Mouse (Mus musculus) urinary bladder, postnatal 36 days (tissue): ENCODE measurements around the gene Grk2.

ENCODE experiments used
- DNase-seq, 2 experiments: peaks; one replicate each; pipeline ENCODE4 v3.0.0; 2022; ENCODE audit warnings: low spot score in 2 of 2, mixed read lengths in 1 of 2

Gene Grk2

GRCm38 (mm10) chr19:4303640-4303995 is 2.4 kb downstream of the Grk2 start:
- no peak for DNase-seq

- DNase-seq: no peak
These were observed 2.9 kb downstream of the Grk2 start for GRCm38 (mm10) chr19:4302936-4303639.

GRCm38 (mm10) chr19:4301735-4302651 is 4.0 kb downstream of the Grk2 start:
- DNase-seq: no peak

GRCm38 (mm10) chr19:4300852-4301734 is 4.9 kb downstream of the Grk2 start:
- no peak for DNase-seq

- DNase-seq: peak in 1 of 2 experiments; percentile 54
These were observed 5.7 kb downstream of the Grk2 start for GRCm38 (mm10) chr19:4300271-4300704.

GRCm38 (mm10) chr19:4299574-4300270 is 6.3 kb downstream of the Grk2 start:
- DNase-seq: no peak

GRCm38 (mm10) chr19:4299126-4299525 is 6.9 kb downstream of the Grk2 start:
- DNase-seq: no peak

- DNase-seq: no peak
These were observed 7.5 kb downstream of the Grk2 start for GRCm38 (mm10) chr19:4298322-4299121.

GRCm38 (mm10) chr19:4297851-4298250 is 8.2 kb downstream of the Grk2 start:
- peak in 1 of 2 experiments; percentile 72 for DNase-seq

- no peak for DNase-seq
These were observed 9.4 kb downstream of the Grk2 start for GRCm38 (mm10) chr19:4296611-4297010.

GRCm38 (mm10) chr19:4295391-4295790 is 10.6 kb downstream of the Grk2 start:
- no peak for DNase-seq

GRCm38 (mm10) chr19:4294381-4295097 is 11.5 kb downstream of the Grk2 start:
- peak in 1 of 2 experiments; percentile 51 for DNase-seq

GRCm38 (mm10) chr19:4291161-4291560 is 14.9 kb downstream of the Grk2 start:
- DNase-seq: no peak

GRCm38 (mm10) chr19:4290749-4291148 is 15.3 kb downstream of the Grk2 start:
- DNase-seq: no peak

GRCm38 (mm10) chr19:4283653-4284052 is 22.4 kb downstream of the Grk2 start:
- no peak for DNase-seq

- peak; percentile 83 to 84 for DNase-seq
These were observed 23.0 kb downstream of the Grk2 start, which contains the start of gene Ankrd13d for GRCm38 (mm10) chr19:4282898-4283553. Gene Ankrd13d, minus strand, starts transcription at chr19:4283137.

- no peak for DNase-seq
These were observed 25.6 kb downstream of the Grk2 start for GRCm38 (mm10) chr19:4280425-4280824.

- DNase-seq: no peak
These were observed 26.5 kb downstream of the Grk2 start for GRCm38 (mm10) chr19:4279487-4279886.

- DNase-seq: no peak
These were observed 35.0 kb downstream of the Grk2 start for GRCm38 (mm10) chr19:4270972-4271371.
